Mouse (Mus musculus) cerebellum, adult 2 months (tissue): Measurements from ENCODE around the gene Ip6k2. TPM values are rescaled to one million over a fixed set of nuclear protein-coding genes. Genes with fewer than 3 reads are reported as not detected.

Source experiments
- DNase-seq, 2 experiments: peaks; one replicate each; pipeline ENCODE4 v3.0.0; 2021
- H3K27ac ChIP-seq: fragments of 200-500 bp; 2 replicates; pipeline ENCODE4 v1.5.1; 2012; ENCODE audit warnings: low read length, control low read depth, inconsistent platforms; ENCODE audit not compliant: insufficient read depth
- H3K27me3 ChIP-seq: fragments of 200-500 bp; 2 replicates; pipeline ENCODE4 v1.6.1; 2012; ENCODE audit warnings: inconsistent platforms, mild to moderate bottlenecking, low read length, moderate library complexity; ENCODE audit not compliant: control insufficient read depth, insufficient read depth
- H3K4me1 ChIP-seq: fragments of 200-500 bp; 2 replicates; pipeline ENCODE4 v1.6.1; 2011; ENCODE audit warnings: low read length; ENCODE audit not compliant: control insufficient read depth, insufficient read depth
- H3K4me3 ChIP-seq: fragments of 200-500 bp; replicated peaks from 2 replicates; pipeline ENCODE3; 2011; ENCODE audit warnings: mild to moderate bottlenecking, low read depth, low read length, control low read depth; ENCODE audit not compliant: insufficient read depth
- CTCF ChIP-seq: fragments of 200-500 bp; IDR thresholded peaks from 2 replicates; pipeline ENCODE4 v1.5.1; 2011; ENCODE audit warnings: low read depth, mild to moderate bottlenecking, control low read depth, low read length, moderate library complexity, borderline replicate concordance; ENCODE audit not compliant: insufficient read depth
- POLR2A ChIP-seq: fragments of 200-500 bp; IDR thresholded peaks from 2 replicates; pipeline ENCODE4 v1.6.1; 2011; ENCODE audit warnings: low read length, control low read depth, borderline replicate concordance; ENCODE audit not compliant: insufficient read depth
- WGBS: fragments of 180-500 bp; shearing (Covaris S2); methylation state at CpG from one replicate; pipeline ENCODE4 v1.1.7; 2018; 5-methylcytosine and 5-hydroxymethylcytosine counted together
- polyA plus RNA-seq: library from polyadenylated mRNA; depleted of rRNA; stranded (reverse); fragments of >200 nt; gene quantifications from 2 replicates; pipeline ENCODE4 v1.2.3, GENCODE M21; 2012; rRNA removed

The Ip6k2 gene
- polyA plus RNA-seq = 162 and 168 TPM in 2 replicates

DNA sequence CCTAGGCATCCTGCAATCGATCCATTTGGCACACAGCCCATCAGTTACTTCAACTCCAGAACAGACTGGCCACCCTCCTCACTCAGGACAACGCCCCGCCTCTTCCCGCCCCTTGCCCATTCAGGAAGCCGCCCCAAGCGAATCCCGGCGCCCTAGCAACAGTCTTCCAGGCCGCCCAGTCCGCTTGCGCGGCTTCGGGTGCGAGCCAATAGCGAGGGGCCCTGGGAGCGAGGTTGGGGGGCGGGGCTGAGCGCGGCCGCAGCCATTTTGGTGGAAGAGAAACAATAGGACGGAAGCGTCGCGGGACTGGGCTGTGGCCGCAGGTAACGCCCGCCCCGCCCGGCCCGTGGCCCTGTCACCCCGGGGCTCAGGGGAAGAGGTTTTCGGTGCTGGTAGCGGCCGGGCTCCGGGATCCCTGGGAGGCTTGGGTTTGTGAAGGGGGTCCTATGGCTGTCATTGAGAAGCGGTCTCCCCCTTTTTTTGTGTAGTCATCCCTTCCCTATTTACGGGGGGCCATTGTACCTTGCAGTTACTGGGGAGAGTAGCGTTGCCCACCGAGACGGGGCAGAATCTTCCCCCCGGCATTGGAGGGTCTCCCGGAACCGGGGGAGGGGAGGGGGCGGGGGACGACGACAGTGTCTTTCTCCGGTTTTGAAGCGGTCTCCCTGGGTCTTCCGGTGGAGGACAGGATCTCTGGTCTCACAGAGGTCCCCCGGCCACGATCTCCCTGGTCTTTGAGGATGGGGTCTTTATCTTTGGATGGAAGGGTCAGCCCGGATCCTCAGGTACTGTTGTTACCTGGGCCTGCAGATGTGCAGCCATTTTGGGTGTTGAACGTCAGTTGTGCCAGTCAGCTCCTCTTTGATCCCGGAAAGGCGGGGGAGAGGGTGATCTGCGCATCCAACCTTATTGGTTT lies at the start of gene Ip6k2:
Gene Ip6k2 (plus strand): TSS at position 249 of the 916 bp plus-strand sequence.
- no peaks in the 10 kb centered on the region for H3K27me3 ChIP-seq
- TF ChIP-seq CTCF = no peak
- TF ChIP-seq POLR2A = peak; percentile 55; the same call in 1 of the 2 replicates
- peak within 1 kb of the TSS; percentile 88 for H3K27ac ChIP-seq
- peak within 1 kb of the TSS; percentile 97 for H3K4me3 ChIP-seq
- peaks cover 16% of the 10 kb centered on the region; the same call in 1 of the 2 replicates for H3K4me1 ChIP-seq
- under 1% methylated on average over 56 of the region's 56 CpGs for WGBS
- peak; percentile 96 to 97 for DNase-seq

DNA sequence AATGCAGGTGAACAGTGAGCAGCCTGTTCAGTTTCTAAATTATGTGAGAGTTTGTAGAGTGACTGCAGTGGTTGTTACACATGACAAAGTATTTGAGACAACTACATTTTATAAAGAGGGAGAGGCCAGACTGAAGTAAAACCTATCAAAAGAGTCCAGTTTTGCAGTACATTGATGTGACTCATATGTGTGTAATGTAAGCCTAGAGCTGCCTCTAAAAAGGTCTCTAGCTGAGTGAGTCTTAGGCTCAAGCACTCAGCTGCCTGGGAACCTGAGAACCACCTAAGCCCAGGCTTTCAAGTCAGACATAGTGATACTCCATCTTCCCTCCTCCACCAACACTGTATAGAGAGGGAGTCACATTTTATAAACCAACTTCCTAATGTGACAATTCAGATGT lies 49.0 kb upstream of the Ip6k2 start:
- Histone ChIP-seq H3K4me1 (no peaks in the 10 kb centered on the region), H3K27ac (no peak overlapping the region), H3K4me3 (no peak overlapping the region), H3K27me3 (no peaks in the 10 kb centered on the region)
- DNase-seq = no peak
- no peak for TF ChIP-seq CTCF
- TF ChIP-seq POLR2A = no peak

DNA sequence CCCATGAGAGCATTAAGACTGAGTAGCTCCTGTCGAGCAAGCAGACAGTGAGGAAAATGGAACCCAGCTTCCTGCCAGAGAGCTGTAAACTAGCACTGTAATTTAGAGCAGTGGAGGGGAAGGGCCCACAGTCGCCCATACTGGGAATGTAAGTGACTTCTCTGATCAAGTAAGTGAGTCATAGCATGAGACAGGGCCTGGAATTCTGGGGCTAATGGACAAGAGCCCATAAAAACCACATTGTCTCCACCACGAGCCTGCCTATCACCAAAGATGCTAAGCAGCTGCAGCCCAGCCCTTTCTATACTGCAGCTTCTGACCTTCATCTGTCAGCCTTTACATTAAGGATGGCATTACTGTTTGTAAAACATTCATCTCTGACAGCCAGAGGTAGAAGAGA lies 44.4 kb upstream of the Ip6k2 start:
- Histone ChIP-seq H3K27me3 (no peaks in the 10 kb centered on the region), H3K4me3 (no peak overlapping the region), H3K4me1 (no peaks in the 10 kb centered on the region), H3K27ac (no peak overlapping the region)
- TF ChIP-seq CTCF (no peak), POLR2A (no peak)
- DNase-seq = no peak
- 43% methylated on average over 3 of the region's 3 CpGs for WGBS

DNA sequence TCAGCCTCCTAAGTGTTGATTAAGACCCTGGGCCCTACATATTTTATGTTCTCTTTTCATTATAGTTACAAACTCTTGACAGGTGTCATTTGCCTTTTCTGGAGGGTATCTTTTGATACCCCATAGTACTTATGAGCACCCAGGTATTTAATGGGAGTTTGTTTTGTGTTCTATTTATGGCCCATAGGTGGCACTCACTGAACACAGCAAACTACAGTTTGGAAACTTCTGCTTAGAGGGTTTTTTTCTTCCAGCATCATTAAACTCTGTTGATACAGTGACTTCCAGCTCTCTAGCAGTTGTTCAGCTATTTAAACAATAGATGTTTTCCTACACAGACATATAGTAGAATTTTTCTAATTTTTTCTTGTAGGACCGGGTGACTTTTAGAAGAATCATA lies 43.5 kb upstream of the Ip6k2 start:
- Histone ChIP-seq H3K4me3 (no peak overlapping the region), H3K4me1 (no peaks in the 10 kb centered on the region), H3K27me3 (no peaks in the 10 kb centered on the region), H3K27ac (no peak overlapping the region)
- DNase-seq = no peak
- TF ChIP-seq CTCF = no peak
- TF ChIP-seq POLR2A = no peak
- 97% methylated on average over 1 of the region's 1 CpGs for WGBS

DNA sequence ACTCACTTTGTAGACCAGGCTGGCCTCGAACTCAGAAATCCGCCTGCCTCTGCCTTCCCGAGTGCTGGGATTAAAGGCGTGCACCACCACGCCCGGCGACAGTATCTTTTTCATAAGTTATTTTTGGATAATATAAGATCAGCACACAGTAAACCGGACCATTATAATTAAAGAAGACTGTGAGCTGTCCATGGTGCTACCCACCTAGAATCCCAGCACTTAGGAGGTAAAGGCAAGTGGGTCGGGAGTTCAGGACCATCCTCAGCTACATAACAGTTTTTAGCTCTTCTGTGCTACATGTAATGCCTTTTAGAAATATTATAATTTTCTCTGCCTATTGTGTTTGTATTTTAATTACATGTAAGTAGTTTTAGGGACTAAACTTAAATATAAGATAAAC lies 41.5 kb upstream of the Ip6k2 start:
- WGBS = 92% methylated on average over 9 of the region's 9 CpGs
- Histone ChIP-seq H3K27me3 (no peaks in the 10 kb centered on the region), H3K4me3 (no peak overlapping the region), H3K4me1 (no peaks in the 10 kb centered on the region), H3K27ac (no peak overlapping the region)
- no peak for DNase-seq
- no peak for TF ChIP-seq POLR2A
- TF ChIP-seq CTCF = no peak

DNA sequence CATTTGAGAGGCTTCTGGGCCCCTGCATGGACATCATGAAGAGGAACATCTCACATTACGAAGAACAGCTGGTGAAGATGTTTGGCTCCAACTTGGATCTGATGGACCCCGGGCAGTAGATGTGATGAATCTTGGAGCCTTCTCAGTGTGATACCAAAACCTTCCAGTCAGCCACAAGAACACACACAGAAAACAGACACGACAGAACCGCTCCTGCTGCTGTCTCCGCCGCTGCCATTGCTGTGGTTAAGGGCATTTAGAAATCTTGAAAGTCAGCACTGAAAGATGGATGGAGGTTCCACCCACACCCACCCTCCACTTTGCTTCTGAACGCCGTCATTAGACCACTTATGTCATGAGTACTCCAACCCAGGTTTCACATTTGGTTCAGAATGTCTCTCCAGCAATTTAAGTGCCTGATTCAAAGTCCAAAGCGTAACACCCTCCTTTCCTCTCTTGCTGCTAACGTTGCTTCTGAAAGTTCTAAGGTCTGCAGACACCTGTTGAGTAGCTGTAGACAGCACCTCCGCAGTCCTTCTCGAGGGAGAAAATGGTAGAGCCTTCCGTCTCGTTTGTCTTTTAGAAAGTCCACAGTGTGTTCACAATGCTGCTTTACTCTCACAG lies 36.6 kb upstream of the Ip6k2 start:
- Histone ChIP-seq H3K27ac (no peak overlapping the region), H3K4me1 (no peaks in the 10 kb centered on the region), H3K27me3 (no peaks in the 10 kb centered on the region), H3K4me3 (no peak overlapping the region)
- WGBS = 91% methylated on average over 14 of the region's 14 CpGs
- TF ChIP-seq CTCF (no peak), POLR2A (no peak)
- DNase-seq = no peak

DNA sequence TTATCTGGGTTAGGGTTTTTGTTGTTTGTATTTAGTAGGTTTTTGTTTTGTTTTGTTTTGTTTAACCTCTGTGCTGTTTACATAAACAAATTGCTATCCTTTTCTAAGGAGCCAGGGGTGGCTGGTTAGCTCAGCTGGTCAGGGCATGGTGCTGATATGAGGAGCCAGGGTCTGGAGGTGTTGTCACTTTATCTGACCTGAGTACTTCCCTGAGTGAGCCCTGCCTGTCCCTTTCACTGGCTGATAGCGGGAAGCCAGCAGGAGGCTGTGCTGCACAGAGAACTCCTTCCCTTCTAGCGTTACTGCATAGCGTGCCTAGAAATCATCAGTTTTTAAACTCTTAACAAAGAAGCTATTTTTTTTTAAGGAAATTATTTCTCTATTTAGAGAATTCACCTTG lies 35.9 kb upstream of the Ip6k2 start:
- DNase-seq = no peak
- Histone ChIP-seq H3K27ac (no peak overlapping the region), H3K4me1 (no peaks in the 10 kb centered on the region), H3K27me3 (no peaks in the 10 kb centered on the region), H3K4me3 (no peak overlapping the region)
- 74% methylated on average over 3 of the region's 3 CpGs for WGBS
- TF ChIP-seq POLR2A = no peak
- TF ChIP-seq CTCF = no peak
